Mouse (Mus musculus): ENCODE measurements around the gene Vat1.

DNA sequence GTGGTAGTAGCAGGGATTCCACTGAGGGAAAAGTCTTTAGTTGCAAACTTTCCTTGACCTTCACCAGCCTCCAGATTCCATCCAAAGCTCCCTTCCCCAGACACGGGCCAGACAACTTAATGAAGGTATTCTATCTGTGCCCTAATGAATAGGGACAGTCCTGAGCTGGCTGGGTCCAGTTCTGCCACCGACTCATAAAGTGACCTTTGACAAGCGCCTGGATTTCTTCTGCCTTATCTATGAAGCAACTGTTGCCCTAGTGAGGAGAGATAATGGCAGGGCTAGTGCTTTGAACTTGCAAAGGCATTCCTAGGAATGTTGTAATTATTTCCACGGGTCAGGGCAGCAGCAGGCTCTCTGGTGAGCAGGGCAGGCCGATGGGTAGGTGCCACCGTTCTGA is 14.9 kb upstream of the Vat1 start:
- no peak for TF ChIP-seq TCF12 (IDR thresholded peaks at IDR 0.05; ENCODE audit: insufficient read depth, poor library complexity, severe bottlenecking)
- no peak for TF ChIP-seq POLR2A (IDR thresholded peaks at IDR 0.05; ENCODE audit: insufficient read length, low read depth)
- no peak for TF ChIP-seq POLR2AphosphoS2 (IDR thresholded peaks at IDR 0.05; ENCODE audit: insufficient read length, low read depth)
- no peak for TF ChIP-seq REST (IDR thresholded peaks at IDR 0.05; ENCODE audit: insufficient read depth, insufficient read length)
- TF ChIP-seq MAX (IDR thresholded peaks at IDR 0.05; ENCODE audit: low read depth): no peak
- no peak for TF ChIP-seq E2F4 (IDR thresholded peaks at IDR 0.05; ENCODE audit: insufficient read depth)
- no peak for TF ChIP-seq CEBPB (IDR thresholded peaks at IDR 0.05; ENCODE audit: insufficient read depth, poor library complexity, severe bottlenecking)
- no peak for TF ChIP-seq USF1 (IDR thresholded peaks at IDR 0.05; ENCODE audit: low read depth)
- TF ChIP-seq MYOD1 (IDR thresholded peaks at IDR 0.05; ENCODE audit: control insufficient read depth in 1 of 3, insufficient read length in 2 of 3, low read depth in 2 of 3): no peak
- no peak for TF ChIP-seq MYOG (IDR thresholded peaks at IDR 0.05; ENCODE audit: control insufficient read depth in 1 of 3, insufficient read depth in 1 of 3, insufficient read length in 2 of 3, low read depth in 2 of 3)
- TF ChIP-seq SRF (IDR thresholded peaks at IDR 0.05; ENCODE audit: control insufficient read depth, insufficient read length, low read depth): no peak
- TF ChIP-seq TCF3 (IDR thresholded peaks at IDR 0.05; ENCODE audit: insufficient read length, low read depth): no peak

All from myocyte (in vitro differentiated cells).